Mouse (Mus musculus): Measurements from ENCODE around the gene Misp. TPM values are rescaled to one million over a fixed set of nuclear protein-coding genes. Genes with fewer than 3 reads are reported as not detected.

Misp gene
- total and polyA plus RNA-seq, 2 experiments from 2014 or later: 0.27 TPM; not detected in 1

GRCm38 (mm10) chr10:79815671-79816494 lies 4.9 kb upstream of the Misp start:
- 88% methylated on average over 12 of the region's 12 CpGs for WGBS
- DNase-seq (ENCODE audit: low spot score) (no peak), ATAC-seq (ENCODE audit: low FRiP score) (no peak)
- Histone ChIP-seq H3K4me3 (ENCODE audit: low read depth, low read length) (no peak overlapping the region), H3K9ac (replicated peaks; ENCODE audit: low read length, poor library complexity, severe bottlenecking) (no peak overlapping the region), H3K27me3 (ENCODE audit: insufficient read depth, low read length) (no peaks in the 10 kb centered on the region), H3K4me2 (ENCODE audit: low read depth, low read length, poor library complexity, severe bottlenecking) (no peak overlapping the region), H3K27ac (ENCODE audit: low read depth, low read length) (no peak overlapping the region), H3K9me3 (ENCODE audit: low read length) (no peaks in the 10 kb centered on the region), H3K4me1 (ENCODE audit: insufficient read depth, low read length) (no peaks in the 10 kb centered on the region), H3K36me3 (ENCODE audit: insufficient read depth, low read length) (peaks cover 52% of the 10 kb centered on the region)
- TF ChIP-seq CTCF (IDR thresholded peaks at IDR 0.05): no peak

DNA sequence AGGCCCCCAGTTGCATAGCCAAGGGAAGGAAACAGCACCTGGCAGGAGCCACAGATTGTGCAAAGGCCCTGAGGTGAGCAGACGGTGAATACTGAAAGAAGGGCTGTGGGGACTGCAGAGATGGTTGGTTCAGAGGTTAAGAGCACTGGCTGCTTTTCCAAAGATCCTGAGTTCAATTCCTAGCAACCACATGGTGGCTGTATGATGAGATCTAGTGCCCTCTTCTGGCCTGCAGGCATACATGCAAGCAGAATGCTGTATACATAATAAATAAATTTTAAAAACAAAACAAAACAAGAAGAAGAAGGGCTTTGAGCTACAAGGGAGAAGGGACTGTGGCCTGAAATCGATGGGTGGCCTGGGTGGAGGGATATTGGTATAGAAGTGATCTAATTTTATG lies 3.7 kb upstream of the Misp start:
- Histone ChIP-seq H3K27ac (ENCODE audit: low read depth, low read length) (no peak overlapping the region), H3K4me1 (ENCODE audit: insufficient read depth, low read length) (no peaks in the 10 kb centered on the region), H3K4me3 (ENCODE audit: low read depth, low read length) (no peak overlapping the region), H3K36me3 (ENCODE audit: insufficient read depth, low read length) (peaks cover 50% of the 10 kb centered on the region), H3K9ac (replicated peaks; ENCODE audit: low read length, poor library complexity, severe bottlenecking) (no peak overlapping the region), H3K27me3 (ENCODE audit: insufficient read depth, low read length) (no peaks in the 10 kb centered on the region), H3K9me3 (ENCODE audit: low read length) (no peaks in the 10 kb centered on the region), H3K4me2 (ENCODE audit: low read depth, low read length, poor library complexity, severe bottlenecking) (no peak overlapping the region)
- peak; percentile 64 for TF ChIP-seq CTCF (IDR thresholded peaks at IDR 0.05)
- no peak for DNase-seq (ENCODE audit: low spot score)
- no peak for ATAC-seq (ENCODE audit: low FRiP score)
- 75% methylated on average over 2 of the region's 2 CpGs for WGBS

GRCm38 (mm10) chr10:79818225-79818624 lies 2.6 kb upstream of the Misp start:
- no peak for TF ChIP-seq CTCF (IDR thresholded peaks at IDR 0.05)
- no peak for ATAC-seq (ENCODE audit: low FRiP score)
- no peak overlapping the region for H3K4me2 ChIP-seq (ENCODE audit: low read depth, low read length, poor library complexity, severe bottlenecking)
- H3K4me1 ChIP-seq (ENCODE audit: insufficient read depth, low read length): no peaks in the 10 kb centered on the region
- 68% methylated on average over 4 of the region's 4 CpGs for WGBS
- no peaks in the 10 kb centered on the region for H3K9me3 ChIP-seq (ENCODE audit: low read length)
- H3K9ac ChIP-seq (replicated peaks; ENCODE audit: low read length, poor library complexity, severe bottlenecking): no peak overlapping the region
- H3K27me3 ChIP-seq (ENCODE audit: insufficient read depth, low read length): no peaks in the 10 kb centered on the region
- no peak overlapping the region for H3K27ac ChIP-seq (ENCODE audit: low read depth, low read length)
- no peak overlapping the region for H3K4me3 ChIP-seq (ENCODE audit: low read depth, low read length)
- peaks cover 44% of the 10 kb centered on the region for H3K36me3 ChIP-seq (ENCODE audit: insufficient read depth, low read length)
- no peak for DNase-seq (ENCODE audit: low spot score)

GRCm38 (mm10) chr10:79819606-79820005 lies 1.2 kb upstream of the Misp start:
- no peaks in the 10 kb centered on the region for H3K9me3 ChIP-seq (ENCODE audit: low read length)
- H3K4me3 ChIP-seq (ENCODE audit: low read depth, low read length): no peak overlapping the region
- peaks cover 44% of the 10 kb centered on the region for H3K36me3 ChIP-seq (ENCODE audit: insufficient read depth, low read length)
- ATAC-seq (ENCODE audit: low FRiP score) (no peak), DNase-seq (ENCODE audit: low spot score) (no peak)
- H3K27me3 ChIP-seq (ENCODE audit: insufficient read depth, low read length): no peaks in the 10 kb centered on the region
- H3K4me1 ChIP-seq (ENCODE audit: insufficient read depth, low read length): no peaks in the 10 kb centered on the region
- no peak overlapping the region for H3K9ac ChIP-seq (replicated peaks; ENCODE audit: low read length, poor library complexity, severe bottlenecking)
- WGBS: 94% methylated on average over 17 of the region's 17 CpGs
- no peak overlapping the region for H3K27ac ChIP-seq (ENCODE audit: low read depth, low read length)
- H3K4me2 ChIP-seq (ENCODE audit: low read depth, low read length, poor library complexity, severe bottlenecking): no peak overlapping the region
- TF ChIP-seq CTCF (IDR thresholded peaks at IDR 0.05): no peak

DNA sequence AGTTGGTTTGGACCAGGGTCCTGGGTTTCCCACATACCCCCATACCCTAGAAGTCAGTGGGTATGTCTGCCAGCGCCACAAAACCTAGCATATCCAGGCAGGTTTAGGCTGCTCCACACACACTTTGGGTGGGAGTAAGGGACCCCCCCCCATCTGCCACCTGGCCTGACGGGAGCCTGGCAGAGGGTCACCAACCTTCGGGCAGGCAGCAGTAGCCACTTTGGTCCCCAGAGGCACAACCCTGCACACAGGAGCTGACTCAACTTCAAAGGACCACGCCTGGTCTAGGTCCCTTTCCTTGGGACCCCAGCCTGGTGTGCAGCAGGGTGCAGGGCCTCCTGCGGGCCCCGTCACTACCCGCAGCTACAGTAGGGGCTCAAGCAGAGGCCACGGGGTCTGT lies 512 bp upstream of the Misp start:
- Histone ChIP-seq H3K9ac (replicated peaks; ENCODE audit: low read length, poor library complexity, severe bottlenecking) (no peak overlapping the region), H3K4me1 (ENCODE audit: insufficient read depth, low read length) (no peaks in the 10 kb centered on the region), H3K9me3 (ENCODE audit: low read length) (no peaks in the 10 kb centered on the region), H3K36me3 (ENCODE audit: insufficient read depth, low read length) (peaks cover 41% of the 10 kb centered on the region), H3K27me3 (ENCODE audit: insufficient read depth, low read length) (no peaks in the 10 kb centered on the region), H3K4me3 (ENCODE audit: low read depth, low read length) (no peak overlapping the region), H3K4me2 (ENCODE audit: low read depth, low read length, poor library complexity, severe bottlenecking) (no peak overlapping the region), H3K27ac (ENCODE audit: low read depth, low read length) (no peak overlapping the region)
- DNase-seq (ENCODE audit: low spot score) (no peak), ATAC-seq (ENCODE audit: low FRiP score) (no peak)
- no peak for TF ChIP-seq CTCF (IDR thresholded peaks at IDR 0.05)
- WGBS: 87% methylated on average over 8 of the region's 8 CpGs

DNA sequence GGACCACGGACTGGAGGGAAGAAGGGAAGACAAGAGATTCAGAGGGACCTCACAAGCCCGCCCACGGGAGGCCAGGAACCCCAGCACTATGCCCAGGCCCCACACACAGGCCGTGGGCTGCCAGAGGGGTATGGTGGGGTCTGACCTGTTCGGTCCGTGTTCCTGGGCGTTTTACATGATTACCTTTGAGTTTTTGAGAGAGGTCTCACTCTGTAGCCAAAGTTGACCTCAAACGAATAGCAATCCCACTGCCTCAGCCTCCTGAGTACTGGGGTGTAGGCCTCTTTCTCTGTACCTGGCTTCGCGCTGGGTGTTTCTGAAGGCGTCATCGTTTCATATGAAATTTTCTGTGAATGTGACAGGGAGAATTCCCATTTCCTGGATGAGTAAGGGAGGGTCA lies 942 bp downstream of the Misp start:
- WGBS: 90% methylated on average over 12 of the region's 12 CpGs

More for the DNA sequence above, 942 bp downstream of the Misp start:
- Histone ChIP-seq H3K9ac (replicated peaks; ENCODE audit: low read length, poor library complexity, severe bottlenecking) (0 out of 2 replicates have a peak overlapping the region, but pooled peaks have one; percentile 42), H3K36me3 (ENCODE audit: insufficient read depth, low read length) (peaks cover 27% of the 10 kb centered on the region), H3K27me3 (ENCODE audit: insufficient read depth, low read length) (no peaks in the 10 kb centered on the region), H3K9me3 (ENCODE audit: low read length) (no peaks in the 10 kb centered on the region), H3K4me1 (ENCODE audit: insufficient read depth, low read length) (no peaks in the 10 kb centered on the region), H3K4me2 (ENCODE audit: low read depth, low read length, poor library complexity, severe bottlenecking) (no peak overlapping the region), H3K4me3 (ENCODE audit: low read depth, low read length) (no peak overlapping the region), H3K27ac (ENCODE audit: low read depth, low read length) (no peak overlapping the region)
- no peak for TF ChIP-seq CTCF (IDR thresholded peaks at IDR 0.05)
- ATAC-seq (ENCODE audit: low FRiP score): no peak
- DNase-seq (ENCODE audit: low spot score): no peak

Data from midbrain, postnatal 0 days (tissue).